Mouse (Mus musculus) spleen, postnatal 4 days (tissue): ENCODE results near the gene Cdh1.

Experiments used
- DNase-seq, 2 experiments: peaks; one replicate each; pipeline ENCODE4 v3.0.0; 2022; ENCODE audit warnings: low spot score in 2 of 2

Cdh1 gene

DNA sequence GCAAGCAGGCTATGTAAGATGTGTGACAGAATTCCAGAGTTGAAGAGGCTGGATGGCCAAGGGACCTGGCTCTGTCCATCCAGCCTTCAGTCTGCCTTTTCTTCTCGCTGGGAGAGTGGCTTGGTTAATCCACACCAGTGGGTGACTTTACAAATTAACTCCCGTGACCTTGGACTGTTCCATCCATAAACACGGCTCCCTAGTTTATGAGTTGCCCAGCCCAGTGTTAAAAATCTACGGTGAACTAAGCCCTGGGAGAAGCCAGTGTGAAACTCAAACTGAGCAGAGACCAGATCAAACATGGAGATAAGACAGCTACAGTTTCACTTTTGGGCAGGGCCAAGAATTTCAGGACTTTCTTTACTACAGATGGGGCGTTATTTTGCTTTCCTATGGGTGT lies 19.9 kb downstream of the Cdh1 start:
- no peak for DNase-seq

DNA sequence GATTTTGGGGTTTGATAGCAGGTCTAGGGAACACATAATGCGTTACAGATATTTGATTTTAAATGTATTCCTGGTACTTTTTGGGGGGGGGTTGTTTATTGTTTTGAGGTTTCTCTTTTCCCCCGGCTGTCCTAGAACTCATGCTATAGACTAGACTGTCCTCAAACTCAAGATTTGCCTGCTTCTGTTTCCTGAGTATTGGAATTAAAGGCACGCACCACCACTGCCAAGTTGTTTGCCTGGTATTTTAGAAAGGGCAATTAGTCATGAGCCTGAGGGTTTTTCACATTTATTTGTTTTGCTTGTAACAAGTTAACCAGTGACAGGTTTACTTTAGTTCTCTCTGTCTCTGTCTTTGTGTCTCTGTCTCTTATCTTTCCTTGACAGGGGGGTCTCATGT lies 20.3 kb downstream of the Cdh1 start:
- DNase-seq: no peak

DNA sequence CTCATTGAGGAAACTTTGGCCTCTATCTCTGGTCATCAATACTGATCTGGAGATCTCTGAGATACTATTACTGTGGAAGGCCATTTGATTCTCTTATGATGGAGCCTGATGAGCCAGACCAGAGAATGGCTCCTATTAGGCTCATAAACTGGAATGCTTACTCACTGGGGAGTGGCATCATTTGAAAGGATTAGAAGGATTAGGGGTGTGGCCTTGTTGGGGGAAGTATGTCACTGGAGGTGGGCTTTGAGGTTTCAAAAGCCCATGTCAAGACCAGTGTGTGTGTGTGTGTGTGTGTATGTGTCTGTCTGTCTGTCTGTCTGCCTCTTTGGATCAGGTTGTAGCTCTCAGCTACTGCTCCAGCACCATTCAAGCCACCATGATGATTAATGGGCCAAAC lies 20.8 kb downstream of the Cdh1 start:
- DNase-seq: no peak

DNA sequence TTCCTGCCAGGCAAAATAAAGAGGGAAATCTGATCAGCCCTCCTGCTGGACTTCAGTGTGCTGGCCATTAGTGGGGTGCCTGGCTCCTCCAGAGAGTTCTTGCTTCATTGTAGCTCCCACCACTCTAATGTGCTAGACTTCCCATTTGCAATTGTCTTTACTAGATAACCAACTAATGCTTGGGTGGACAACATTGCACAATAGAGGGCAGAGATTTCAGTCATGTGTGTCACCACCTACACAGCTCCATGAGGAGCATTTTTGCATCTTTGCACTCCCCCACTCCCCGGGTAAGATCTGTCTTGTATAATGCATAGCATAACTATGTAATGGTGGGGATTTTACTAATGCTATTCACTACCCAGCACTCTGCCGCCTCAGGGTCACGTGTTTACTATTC lies 21.6 kb downstream of the Cdh1 start:
- no peak for DNase-seq

DNA sequence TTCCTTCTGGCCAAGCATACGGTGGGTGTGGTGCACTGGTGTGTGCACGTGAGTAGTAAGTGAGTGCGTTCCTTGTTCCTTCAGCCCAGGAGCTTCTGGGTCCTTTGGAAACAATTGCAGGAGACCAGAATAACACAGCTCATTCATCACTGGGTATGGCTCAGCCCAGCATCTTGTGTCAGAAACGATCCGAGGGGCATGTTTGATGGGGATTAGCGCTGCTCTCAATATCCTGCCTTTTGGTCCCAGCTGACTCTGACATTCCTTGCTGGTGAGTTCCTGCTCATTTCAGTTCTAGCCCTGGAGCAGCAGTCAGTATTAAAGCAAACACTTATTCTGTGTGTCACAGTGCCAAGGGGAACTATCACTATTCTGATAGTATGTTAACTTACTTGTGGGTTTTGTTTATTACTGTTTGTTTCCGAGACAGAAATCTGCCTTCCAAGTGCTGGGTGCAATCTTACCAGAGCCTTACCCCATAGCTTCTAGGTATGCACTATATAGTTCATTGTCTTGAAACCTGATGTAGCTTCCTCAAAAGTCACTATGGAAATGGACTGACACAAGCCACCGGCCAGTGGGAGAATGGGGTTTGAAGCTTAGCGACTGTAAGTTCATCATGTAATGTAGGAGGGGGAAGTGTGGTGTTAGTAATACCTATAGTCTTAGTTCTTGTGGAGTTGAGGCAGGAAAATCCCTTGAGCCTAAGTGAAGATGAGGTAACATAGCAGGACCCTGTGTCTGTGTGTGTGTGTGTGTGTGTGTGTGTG lies 23.1 kb downstream of the Cdh1 start:
- no peak for DNase-seq

DNA sequence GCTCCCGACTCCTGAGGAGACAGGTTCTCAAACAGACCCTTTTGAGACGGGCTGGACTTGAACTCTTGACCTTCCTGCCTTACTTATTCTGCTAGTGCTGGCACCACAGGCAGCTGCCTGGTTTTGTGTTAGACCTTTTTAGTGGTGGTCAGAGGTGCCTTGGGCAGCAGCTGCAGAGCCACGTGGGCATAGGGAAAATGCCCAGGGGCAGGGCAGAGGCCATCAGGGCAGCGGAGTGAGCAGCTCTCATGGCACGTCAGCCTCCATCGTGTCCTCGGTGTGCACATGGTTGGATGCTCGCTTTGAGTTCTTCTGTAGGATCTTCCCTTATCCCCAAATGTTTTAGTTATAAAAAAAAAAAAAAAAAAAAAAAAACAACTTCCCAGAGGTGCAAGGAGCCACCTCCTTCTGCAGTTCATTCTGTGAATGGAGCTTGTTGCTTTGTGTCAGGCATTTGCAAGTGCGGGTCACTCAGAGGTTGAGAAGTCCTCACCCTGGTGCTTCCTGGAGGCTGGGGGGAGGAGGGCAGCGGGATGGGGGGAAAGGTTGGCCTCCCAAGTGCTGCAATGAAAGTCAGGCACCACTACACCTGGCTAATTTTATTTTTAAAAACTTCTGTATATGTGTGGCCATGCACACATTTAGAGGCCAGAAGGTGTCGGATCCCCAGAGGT lies 25.3 kb downstream of the Cdh1 start:
- no peak for DNase-seq

DNA sequence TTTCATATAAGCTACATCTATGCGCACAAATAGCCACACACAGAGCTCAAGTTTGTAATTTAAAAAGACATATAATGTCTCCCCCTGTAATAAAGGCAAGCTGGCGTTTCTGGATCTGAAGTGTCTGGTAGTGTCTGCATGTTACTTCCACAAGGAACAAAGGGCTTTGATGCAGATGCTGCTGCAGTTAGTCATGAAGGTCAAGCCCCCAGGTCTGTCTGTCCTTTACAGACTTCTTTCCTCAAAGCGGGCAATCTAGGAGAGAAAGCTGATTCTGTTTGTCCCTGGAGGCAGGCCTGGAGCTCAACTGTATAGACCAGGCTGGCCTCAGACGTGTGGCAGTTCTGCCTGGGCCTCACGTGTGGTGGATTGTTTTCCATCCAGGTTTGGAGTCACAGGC lies 26.3 kb downstream of the Cdh1 start:
- DNase-seq: no peak

DNA sequence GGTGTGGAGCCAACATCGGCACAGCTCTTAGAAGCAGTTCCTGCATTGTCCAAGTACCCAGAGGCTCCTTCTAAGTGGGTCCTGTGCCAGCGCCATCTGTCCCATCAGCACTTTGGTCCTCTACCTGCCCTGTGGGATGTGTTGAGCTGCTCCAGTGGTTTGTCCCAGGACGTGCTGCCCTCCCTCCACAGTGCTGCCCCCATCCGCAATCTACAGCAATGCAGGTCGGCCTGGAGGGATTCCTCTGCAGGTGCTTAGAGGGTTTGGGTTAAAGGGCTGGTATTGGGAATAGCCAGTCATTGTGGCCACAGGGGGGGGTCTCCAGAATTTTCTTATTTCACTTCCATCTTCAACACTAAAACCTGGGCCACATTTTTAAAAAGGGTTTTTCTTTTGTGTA lies 28.8 kb downstream of the Cdh1 start:
- no peak for DNase-seq

DNA sequence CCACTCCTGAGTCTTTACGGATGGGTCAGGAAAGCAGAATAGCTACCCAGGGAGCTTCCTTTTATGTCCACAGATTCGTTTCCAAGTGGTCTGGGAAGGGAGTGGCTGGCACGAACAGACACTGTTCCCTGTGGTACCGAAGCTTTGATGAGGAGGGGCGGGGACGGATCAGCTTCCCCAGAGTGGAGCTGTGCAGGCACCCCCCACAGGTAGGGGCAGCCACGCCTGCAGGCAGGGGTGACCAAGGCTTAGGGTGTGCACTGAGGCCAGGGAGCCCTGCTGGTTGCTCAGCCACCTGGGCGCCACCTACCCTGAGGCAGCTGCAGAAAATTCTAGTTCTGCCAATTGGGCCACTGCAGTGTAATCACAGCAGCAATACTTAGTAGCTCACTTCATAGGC lies 29.5 kb downstream of the Cdh1 start:
- no peak for DNase-seq

DNA sequence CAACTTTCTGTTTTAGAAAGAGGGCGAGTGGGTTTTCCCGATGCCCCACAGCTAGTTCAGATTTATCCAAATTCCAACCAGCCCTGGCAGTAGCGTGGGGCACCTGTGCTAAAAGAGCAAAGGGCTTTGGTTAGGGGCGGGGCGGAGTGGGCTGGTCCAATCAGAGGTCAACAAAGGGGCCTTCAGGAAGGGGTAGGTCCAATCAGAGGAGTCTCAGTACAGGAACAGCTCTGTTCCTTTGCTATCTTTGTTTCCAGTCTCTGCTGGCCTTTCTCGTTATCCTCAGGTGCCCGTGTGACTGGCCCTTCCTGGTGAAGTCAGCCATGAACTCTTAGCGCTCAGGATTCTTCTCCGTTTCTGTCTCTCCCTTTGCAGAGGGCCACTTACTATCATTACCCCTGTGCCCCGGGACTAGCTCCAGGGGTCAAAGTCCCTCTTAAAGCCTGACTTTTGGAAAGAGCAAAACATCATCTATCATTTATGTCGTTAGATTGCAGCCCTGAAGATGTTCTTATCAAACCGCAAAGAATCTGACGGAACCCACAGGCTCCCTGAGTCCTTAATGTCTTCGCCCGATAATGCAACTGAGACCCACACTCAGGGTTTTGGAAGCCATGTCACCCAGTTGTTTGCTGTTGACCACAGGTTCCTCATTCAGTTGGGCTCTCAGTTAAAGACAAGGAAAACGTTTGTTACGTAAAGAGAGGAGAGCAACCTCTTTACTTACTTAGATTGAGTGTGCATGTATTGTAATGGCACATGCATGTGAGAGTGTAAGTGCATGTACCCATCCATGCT lies 30.4 kb downstream of the Cdh1 start:
- peak in 1 of 2 experiments; percentile 21 for DNase-seq

DNA sequence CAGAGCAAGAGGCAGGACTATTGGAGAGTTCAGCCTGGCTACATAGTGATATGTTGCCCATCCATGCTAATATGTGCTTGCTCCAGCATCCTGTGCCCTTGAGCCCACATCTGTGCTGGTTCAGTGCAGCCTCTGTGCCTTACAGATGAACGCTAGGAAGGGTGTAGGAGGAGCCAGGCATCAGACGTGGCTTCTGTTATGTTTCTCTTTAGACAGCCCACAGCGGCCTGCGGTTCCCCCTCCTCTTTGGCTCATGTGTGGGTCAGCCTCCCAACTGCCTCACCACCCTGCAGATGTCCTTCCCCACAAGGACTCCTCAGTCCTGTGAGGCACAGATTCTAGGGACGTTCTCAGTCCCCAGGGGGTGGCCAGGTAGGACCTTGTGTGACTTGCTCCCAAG lies 32.1 kb downstream of the Cdh1 start:
- DNase-seq: no peak

DNA sequence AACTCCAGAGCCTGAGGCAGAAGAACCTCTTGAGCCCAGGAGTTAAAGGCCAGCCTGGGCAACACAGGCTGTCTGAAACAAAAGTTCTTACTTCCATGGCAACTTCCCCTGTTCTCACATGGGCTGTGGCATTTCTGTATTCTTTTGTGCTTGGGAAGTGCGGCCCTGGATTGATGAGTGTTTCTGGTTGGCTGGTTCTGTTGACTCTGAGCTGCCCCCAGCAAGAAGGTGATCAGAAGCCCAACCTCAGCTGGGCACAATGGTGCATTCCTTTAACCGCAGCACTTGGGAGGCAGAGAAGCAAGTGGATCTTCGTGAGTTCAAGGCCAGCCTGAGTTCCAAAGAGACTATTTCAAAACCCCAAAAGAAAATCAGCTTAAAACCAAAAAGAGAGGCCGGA lies 34.3 kb downstream of the Cdh1 start:
- DNase-seq: no peak

DNA sequence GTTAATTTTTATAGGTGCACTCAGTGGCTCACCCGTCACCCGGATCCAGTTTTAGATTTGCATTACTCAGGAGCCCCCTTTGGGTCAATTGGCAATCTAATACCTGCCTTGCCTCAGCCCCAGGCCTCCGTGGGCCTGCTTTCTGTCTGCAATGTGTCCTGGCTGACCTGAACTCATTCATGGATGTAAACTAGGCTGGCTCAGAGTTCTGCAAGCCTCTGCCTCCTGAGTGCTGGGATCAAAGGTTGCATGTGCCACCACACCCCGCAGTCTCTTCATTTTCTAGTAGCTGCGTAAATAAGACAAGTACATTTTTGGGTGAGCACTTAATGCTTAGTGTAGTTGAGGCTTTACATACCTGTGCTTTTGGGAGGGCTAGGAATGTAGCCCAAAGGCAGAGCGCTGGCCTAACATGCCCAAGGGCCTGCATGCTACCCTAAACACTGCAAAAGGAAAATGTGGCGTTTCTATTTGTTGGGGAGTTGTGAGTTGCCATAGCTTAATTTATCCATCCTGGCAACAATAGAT lies 35.7 kb downstream of the Cdh1 start:
- no peak for DNase-seq

DNA sequence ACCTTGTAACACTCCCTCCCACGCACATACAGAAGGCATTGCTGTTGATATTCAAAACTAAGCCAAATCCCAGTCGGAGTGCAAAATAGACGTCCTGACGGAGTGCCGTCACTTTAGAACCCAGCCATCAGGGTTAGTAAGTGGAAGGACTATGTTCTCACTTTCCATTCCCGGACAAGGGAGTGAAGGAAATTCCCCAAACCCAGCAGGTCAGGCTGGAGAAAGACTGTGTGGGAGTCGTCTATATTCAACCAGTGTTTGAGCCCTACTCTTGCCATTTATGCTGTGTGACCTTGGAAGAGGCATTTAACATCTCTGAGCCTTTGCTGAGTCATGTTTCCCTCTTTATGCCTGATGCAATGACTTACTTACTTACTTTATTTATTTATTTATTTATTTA lies 37.1 kb downstream of the Cdh1 start:
- no peak for DNase-seq

DNA sequence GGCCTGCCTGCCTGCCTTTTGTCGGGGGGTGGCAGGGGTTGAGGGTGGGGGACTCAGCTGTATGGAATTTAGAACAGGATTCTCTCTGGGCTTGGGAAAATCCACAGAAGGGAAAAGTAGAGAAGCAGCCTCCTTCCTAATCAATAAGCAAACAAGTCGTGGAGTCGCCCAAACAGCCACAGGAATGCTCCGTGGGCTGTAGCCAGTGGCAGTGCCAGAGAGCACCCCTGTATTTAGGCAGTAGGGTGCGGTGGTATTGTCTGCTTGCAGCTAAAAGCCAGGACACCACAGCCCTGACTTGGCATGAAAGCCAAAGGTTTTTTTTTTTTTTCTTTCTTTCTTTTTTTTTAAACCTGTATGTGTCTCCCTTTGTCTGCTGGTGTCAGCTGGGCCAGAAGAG lies 37.8 kb downstream of the Cdh1 start:
- no peak for DNase-seq

DNA sequence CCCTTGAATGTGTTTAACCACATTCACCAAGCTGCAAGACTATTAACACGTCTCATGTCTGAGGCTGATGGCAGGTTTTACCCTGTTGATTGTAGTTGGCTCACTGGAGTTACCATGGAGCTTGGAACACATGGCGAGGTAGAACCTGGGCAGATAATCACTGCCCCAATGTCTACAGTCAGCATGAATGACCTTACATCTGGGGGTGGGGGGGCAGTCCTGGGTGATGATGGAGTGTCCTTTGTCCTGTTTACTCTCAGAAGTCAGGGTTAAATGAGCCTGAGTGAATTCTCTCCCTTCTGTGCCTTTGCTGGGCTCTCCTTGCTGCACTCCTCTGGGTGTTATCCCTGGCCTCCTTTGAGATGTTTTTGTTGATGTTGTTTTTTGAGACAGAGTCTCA lies 39.0 kb downstream of the Cdh1 start:
- no peak for DNase-seq

DNA sequence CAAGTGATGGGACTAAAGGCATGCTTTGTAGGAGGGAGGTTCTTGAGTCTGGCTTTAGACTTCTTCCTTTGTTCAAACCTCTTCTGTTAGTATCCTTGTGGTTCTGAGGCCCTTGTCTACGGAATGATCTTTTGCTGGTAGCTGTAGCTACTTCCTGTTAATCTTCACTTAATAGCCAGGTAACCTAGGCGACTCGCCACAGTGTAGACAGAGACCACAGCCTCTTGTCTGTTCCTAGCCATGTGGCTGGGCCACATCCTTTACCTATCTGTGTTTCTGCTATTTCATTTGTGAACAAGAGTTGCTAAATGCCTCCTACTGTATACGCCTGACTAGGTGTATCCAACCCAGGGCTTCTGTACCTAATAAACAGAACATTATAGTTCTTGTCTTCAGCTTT lies 39.9 kb downstream of the Cdh1 start:
- DNase-seq: no peak

DNA sequence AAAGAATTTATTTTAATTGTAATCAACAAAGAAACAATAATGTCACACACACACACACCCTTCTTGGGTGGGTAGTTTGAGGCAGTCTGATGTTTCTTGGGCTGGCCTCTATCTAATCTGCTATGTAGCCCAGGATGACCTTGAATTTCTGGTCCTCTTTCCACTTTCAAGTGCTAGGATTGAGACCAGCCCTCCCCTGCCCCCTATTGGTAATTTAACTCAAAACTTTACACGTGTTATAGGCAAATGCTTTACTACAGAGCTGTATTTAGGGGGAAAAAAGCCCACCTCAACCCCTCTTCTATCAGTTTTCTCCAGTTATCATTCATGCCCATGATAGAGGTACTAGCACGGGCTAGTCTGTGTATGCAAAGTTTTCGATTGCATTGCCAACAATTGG lies 41.8 kb downstream of the Cdh1 start:
- DNase-seq: no peak

DNA sequence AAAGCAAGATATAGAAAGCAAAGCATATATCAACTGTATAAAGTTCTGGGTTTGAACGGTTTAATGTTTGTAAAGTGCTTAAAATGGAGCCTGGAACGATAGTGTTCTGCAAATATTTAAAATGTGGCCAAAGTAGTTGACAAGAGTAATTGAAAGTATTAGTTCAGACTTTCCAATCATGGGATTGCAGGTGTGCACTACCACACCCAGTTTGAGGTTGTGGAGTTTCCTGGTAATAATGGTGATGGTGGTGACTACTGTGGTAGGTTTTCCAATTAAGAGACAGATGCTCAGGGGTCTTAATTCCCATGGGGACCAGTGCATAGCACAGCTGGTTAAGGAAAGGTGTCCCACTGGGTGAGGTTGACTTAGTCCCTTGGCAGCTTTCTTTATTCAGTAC lies 43.0 kb downstream of the Cdh1 start:
- DNase-seq: no peak

DNA sequence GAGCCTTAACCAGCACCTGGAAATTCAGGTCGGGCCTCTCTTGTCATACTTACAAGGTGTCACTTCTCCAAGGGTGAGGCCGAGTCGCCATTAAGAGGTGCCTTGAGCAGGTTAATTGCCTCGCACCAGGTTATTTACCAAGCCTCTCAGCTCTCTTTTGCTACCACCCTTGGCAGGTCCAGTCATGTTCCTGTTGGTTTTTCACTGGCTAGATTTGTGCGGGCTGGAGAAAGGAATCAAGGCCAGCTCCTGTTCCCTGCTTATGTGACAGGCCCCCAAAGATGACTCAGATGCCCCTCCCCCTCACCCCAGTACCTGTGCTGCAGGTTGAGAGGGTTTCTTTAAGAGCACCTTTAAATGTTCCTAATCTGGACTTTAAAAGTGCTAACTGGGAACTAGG lies 43.6 kb downstream of the Cdh1 start:
- DNase-seq: no peak

DNA sequence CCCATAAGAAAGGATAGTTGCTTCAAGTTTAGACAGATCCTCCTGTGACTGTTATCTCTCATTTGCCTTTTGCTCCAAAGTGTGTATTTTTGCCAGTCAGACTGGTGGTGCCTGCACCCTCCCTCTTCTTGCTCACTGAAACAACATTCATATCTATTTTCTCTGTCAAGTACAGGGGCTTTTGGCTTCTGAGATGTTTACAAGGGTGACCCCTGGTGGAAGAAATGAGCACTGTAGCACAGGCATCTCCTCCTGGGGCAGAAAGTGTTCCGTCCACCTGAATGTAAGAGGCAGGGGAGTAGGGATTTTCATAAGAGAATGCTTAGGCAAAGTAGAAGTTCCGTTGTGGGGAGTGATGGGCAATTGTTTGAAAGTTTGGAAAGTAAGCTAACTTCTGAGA lies 44.2 kb downstream of the Cdh1 start:
- DNase-seq: peak; percentile 58 to 80

DNA sequence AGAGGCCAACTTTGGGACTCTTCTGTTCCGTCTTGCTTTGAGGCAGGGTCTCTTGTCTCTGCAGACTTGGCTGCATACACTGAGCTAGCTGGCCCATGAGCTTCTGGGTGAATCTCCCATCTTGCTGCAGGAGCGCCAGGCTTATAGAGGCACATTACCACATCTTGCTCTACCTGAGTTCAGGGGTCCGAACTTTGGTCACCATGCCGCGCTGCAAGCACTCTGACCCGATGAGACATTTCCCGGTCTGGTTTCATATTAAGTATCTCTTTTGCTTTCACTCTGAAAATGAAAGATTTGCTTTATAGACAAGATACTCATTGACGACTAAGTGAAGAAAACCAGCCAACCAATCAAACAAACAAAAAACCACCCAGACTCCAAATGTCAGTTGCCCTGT lies 45.3 kb downstream of the Cdh1 start:
- DNase-seq: no peak

DNA sequence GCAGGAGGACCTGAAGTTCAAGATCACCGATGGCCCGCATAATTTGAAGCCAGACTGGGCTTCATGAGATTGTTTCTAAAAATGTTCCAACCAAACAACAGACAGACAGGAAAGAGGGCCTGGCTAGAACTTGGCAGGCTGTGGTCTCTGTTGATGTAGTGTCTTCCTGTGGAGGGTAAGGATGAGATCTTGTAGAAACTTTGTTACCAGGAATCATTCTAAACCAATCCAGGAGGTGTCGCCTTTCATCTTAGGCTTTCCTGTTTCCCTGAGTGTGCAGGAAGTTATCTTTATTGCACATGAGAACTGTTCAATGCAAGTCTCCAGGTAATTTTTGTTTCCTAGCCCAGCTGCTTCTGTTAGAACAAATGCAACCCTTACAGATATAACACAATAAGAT lies 48.8 kb downstream of the Cdh1 start:
- no peak for DNase-seq
